Mouse (Mus musculus): ENCODE data around the gene Gng7.
"Not testable (repeated sequence)": the region's sequence is repeated elsewhere in the genome, so short reads cannot be mapped to it uniquely, and the experiment has no call there.

The Gng7 gene

DNA sequence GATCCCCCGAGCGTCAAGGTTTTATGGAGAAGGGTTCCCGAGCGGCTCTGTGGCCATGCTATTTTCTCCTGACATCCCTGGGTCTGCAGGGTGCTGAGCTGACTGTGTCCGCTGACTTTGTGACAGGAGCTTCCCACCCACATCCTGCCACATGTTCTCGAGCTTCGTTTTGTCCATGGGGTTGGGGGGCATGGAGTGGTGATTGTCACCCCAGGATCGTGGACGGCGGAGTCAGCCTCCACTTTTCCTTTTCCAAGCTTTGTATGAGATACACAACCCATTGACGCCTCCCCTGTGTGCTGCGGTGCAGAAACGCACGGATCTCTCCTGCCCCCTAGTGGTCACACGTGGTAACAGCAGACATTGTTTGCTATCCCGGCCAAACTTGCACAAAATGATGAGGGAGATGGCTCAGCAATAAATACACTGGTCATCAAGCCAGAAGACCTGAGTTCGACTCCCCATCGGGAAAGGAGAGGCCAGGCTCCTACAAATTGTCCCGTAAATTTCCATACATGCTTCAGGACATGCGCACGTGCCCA lies 19.6 kb downstream of the Gng7 start:
- DNase-seq (ENCODE audit: low spot score): peak; percentile 79

DNA sequence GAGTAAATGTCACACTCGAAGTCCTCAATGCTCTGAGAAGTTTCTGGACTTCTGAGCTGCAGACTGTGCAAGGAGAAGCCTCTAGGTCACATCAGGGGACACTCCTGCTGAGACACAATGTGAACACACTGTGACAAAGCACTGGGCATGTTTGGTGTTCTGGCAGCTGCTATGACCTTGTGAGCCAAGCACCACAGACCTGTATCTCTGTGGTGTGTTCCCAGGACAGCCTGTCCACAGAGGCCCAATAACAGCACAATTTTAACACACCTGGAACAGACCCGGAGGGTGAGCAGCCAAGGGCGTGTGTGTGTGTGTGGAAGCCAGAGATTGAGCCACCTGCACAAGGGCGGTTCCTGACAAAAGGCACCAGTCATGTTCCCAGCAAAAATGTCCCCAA lies 20.1 kb downstream of the Gng7 start:
- DNase-seq (ENCODE audit: low spot score): no peak

DNA sequence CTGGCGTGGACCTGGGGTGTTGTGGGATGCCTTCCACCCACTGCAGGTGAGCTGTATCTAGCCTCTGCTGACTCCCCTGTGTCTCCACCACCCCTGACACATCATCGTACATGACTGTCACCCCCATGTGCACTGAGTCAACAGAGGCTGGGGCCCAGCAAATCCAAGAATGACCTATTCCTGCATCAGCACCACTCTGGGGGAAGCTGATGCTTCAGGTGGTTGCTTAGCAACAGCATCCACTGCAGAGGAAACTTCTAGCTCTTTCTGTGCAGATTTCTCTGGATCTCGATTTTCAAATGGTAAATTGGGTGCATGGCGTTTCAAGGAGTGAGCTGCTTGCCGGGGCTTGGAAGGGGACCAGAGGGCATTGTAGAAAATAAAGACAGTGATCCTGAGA lies 21.5 kb downstream of the Gng7 start:
- DNase-seq (ENCODE audit: low spot score): no peak

DNA sequence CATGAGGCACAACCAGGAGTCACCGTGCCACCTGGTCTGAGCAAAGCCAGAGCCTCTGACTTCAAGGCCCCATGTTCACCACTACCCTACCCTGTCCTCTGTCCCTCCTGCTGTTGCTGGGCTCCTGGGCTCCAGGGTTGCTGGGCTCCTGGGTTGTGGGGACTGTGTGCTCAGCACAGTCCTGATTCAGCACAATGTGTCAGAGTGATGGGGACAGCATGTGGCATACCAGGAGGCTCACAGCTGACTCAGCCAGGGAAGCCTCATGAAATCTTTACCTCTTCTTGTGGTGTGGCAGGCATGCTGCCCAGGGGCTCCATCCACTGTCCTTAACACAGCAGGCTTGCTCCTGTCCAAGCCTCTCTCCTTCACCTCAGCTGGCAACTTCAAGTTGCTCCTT lies 22.8 kb downstream of the Gng7 start:
- DNase-seq (ENCODE audit: low spot score): no peak

DNA sequence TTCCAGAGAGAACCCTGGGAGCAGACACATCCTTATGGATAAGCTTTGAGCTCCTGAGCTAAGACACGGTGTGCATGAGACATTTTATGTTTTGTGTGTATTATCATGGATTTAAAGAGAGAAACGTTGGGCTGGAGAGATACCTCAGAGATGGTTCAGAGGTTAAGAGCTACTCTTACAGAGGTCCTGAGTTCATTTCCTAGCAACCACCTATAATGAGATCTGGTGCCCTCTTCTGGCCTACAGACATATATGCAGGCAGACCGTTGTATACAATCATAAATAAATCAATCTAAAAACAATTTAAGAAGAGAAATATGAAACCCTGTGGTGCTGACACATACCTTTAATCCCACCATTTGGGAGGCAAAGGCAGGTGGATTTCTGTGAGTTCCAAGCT lies 23.7 kb downstream of the Gng7 start:
- no peak for DNase-seq (ENCODE audit: low spot score)

DNA sequence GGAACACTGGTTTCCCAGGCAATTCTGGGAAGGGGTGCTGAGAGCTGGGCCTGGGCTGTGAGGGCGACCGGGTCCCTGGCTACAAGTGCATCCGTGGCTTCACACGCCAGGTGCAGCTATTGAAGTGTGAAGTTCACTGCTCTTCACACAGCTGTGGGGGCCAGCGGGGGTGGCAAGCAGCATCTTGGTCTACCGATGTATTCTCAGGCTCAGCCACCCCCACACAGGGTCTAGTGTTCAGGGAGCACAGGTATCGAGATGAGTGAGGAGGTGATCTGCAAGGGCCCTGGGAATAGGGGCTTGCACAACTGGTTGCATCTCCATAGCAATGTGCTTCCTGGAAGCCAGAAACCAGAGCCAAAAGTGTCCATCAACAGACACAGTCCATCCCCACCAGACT lies 24.3 kb downstream of the Gng7 start:
- DNase-seq (ENCODE audit: low spot score): no peak

DNA sequence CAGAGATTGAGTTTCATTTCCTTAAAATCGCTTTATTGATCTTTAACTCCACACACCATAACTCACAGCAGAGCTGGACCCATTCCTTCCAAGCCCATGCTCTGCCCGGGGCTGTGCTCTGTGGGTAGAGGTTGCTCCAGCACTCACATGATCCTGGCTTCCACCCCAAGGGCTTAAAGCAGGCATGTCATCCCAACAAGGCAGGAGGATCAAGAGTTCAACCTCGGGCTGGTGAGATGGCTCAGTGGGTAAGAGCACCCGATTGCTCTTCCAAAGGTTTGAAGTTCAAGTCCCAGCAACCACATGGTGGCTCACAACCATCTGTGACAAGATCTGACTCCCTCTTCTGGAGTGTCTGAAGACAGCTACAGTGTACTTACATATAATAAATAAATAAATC lies 24.9 kb downstream of the Gng7 start:
- not testable (repeated sequence) for DNase-seq (ENCODE audit: low spot score)

DNA sequence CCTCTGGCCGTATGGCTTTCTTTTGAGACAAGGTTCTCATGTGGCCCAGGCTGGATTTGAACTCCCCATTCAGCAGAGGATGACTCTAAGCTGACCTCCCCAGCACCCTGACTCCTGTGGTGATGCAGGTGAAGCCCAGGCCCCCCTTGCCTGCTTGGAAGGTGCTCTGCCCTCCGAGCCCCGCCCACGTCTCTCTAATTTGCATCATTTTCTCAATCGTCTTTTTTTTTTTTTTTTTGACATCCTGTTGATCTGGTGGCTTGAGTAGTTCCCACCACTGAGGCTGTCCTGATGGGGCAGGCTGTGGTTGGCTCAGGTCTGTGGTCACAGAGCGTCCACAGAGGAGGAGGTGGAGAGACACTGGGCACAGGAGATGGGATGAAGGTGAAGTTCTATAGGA lies 25.3 kb downstream of the Gng7 start:
- DNase-seq (ENCODE audit: low spot score): no peak

DNA sequence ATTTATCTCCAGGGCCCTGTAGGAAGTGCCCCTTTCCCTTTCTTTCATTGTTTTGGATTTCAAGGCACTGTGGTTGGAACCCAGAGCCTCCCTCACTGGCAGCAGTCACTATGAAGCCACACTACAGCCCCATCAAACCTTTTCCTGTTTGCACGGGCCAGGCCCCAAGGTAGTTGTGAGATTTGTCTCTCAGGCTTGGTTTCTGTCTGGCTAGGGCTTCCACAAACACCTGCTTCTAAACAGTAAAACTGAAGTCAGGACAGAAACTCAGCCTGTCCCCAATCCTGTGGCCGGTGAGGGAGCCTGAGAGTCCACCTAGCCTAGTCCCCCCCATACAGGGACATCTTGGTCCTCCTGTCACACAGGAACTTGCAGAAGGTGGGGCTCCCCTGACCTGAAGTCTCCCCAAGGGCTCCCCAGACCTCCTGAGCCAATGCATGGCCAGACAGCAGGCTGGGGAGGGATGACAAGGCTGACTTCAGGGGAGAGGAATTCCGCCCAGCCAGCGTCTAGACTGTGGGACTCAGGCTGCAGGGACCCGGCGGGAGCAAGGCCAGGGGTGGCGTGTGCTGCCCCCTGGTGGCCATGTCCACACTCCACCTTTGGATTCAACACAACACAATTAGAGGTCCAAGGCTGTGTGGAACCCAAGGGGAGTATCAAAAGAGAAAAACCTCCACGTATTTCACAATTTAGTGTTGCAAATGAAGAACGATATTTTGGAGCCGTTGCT lies 26.9 kb downstream of the Gng7 start:
- DNase-seq (ENCODE audit: low spot score): no peak

DNA sequence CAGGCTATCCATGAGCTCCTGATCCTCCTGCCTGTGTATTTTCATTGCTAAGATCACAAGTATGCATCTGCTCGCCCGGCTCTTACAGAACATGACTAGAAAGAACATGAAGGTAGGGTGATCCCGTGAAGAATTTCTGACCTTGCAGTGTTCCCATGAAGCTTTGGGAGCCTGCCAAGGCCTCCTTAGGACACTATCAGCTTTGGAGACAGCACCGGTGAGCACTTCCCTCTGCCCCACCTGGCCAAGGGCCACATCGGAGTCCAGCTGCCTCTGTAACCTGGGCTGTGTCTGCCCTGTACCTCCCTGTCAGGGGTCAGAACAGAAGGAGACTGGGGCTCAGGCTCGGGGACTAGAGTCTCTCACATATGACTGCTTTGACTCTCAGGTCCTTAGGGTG lies 28.0 kb downstream of the Gng7 start:
- DNase-seq (ENCODE audit: low spot score): no peak

DNA sequence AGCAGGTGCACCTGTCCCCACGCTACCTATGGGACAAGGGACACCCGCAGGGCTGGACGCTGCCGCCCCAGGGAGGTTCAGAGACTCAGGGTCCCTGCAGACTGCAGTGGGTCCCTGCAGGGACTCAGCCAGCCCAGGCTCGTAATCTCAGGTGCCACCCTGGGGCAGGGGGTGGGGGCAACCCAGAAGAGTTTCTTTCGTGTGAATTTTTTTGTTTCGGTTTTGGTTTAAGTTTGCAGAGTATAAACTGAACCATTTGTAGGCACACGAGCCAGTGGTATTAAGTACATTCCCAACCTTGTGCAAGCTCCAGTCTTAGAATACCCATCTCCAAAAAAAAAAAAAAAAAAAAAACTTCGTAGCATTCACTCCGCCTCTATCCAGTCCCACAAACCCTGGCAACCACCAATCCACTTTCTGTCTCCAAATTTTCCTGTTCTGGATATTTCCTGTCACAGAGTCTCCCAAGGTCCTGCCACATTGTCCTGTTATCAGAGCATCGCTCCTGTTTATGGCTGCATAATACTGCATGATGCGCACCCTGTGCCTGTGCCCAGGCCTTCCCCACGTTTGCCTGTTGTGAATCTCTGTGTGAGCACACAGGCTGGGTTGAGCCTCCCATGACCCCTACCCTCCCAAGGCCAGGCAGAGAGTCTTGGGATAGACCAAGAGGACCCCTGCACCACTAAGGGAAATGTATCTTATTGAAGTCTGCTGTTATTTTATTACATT lies 28.6 kb downstream of the Gng7 start:
- no peak for DNase-seq (ENCODE audit: low spot score)

DNA sequence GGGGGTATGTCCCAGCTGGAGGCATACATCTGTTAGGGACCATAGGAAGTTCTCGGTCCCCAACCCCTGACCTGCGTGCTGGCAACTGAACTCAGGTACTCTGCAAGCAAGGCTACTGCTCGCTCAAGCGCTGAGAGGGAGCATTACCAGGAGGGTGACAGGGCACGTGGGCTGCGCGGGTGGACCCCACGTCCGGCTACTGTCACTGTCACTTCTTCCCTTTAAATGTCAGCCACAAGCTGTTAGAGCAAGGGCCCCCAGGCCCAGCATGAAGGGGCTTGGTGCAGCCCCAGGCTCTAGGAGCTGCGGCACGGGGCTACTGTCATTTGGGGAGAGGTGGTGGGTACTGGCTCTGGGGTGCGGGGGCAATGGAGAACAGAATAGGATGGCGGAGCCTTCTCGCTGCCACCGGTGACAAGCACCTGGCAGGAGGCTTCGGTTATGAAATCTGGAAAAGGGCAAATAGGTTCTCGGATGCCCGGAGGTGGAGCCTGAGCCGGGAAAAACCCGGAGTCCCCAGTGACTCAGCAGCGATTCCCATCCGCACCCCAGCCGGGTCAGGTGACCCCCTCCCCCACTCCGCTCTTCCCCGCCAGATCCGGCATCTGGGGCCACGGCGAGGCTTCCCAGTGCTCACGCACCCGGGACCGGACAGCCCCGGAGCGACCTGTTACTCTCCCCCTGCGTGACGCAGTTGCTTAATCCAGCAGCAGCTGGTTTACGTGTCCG lies 29.3 kb downstream of the Gng7 start:
- DNase-seq (ENCODE audit: low spot score): no peak

DNA sequence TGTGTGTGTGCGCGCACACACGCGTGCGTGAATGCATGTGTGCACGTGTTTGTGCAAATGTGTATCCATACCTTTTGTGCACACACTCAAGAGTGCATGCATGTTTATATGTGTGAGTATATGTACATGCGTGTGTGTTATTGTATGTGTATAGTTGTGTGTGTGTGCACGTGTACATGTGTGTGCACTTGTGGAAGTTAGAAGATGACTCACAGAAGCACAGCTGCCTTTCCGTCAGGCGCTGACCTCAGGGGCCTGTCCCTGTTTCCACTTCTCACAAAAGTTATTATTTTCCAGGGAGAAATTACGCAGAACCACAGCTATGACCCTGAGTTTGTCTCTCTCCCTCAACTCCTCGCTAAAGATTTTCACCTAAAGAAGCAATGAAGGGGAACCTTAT lies 30.5 kb downstream of the Gng7 start:
- DNase-seq (ENCODE audit: low spot score): no peak

DNA sequence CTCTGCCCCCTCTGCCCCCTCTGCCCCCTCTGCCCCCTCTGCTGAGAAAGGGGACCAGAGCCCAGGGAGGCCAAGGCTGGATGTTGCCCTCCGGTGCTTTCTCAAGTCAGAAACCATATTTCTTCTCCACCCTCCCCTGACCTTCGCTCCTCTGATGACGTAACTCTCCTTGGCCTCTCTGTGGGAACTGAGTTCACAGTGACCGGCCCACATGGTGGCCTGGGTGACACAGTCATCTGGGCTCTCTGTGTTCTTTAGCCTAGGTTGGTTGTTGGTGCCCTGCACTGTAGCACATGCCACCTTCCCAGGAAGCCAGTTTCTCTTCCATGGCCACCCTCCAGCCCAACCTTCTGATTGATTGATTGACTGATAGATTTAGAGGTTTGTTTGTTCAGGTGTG lies 32.4 kb downstream of the Gng7 start:
- no peak for DNase-seq (ENCODE audit: low spot score)

DNA sequence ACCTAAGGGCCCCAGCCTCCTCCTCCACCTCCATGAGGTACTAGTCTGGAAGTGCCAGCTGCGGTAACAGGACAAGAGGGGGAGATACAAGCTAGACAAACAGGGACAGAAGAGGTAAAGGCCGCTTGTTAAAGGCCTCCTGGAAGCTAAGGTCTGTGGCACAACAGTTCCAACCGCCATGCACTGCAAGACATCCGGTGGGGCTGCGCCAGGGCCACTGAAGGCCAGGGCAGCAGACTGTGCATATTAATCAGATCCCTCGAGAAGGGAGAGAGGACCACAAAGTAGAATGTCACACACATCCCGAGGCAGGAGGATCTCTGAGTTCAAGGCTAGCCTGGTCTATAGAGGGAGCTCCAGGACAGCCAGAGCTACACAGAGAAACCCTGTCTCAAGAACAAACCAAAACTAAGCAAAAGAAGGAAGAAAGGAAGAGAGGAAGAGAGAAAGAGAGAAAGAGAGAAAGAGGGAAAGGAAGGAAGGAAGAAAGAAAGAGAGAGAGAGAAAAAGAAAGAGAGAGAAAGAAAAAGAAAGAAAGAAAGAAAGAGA lies 33.1 kb downstream of the Gng7 start:
- DNase-seq (ENCODE audit: low spot score): no peak

DNA sequence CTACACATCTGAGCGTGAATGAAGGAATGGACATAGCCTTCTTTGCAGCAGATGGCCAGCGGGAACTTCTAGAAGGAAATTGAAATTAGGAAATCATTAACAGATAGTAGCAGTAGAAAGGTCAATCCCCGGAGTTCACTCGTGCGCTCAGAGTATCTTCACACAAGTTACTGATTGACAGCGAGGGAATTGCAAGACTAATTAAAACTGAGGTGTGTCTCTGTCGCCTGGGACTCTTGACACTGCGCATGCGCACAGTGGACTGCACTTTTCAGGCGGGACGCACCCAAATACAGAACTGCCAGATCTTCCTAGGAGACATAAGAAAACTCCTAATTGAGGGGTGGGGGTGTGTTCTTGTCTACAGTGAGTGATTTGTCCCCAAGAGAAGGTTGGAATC lies 39.3 kb downstream of the Gng7 start:
- no peak for DNase-seq (ENCODE audit: low spot score)

DNA sequence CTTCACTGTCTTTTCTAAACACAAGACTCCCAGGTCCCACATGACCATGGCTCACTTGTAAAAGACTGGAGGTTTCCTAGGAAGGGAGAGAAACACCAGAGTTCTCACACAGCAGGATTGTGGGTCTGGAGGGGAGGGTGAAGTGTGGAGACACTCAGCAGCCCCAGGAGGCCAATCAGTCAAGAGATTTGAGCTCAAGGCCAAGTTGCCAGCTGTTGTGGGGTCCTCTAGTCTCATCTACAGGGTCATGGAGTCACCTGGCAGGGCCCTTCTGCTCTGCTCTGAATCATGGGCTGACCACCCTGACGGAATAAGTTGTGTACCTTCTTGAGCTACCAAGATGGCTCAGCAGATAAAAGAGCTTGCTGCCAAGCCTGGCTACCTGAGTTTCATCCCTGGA lies 41.0 kb downstream of the Gng7 start:
- DNase-seq (ENCODE audit: low spot score): no peak

DNA sequence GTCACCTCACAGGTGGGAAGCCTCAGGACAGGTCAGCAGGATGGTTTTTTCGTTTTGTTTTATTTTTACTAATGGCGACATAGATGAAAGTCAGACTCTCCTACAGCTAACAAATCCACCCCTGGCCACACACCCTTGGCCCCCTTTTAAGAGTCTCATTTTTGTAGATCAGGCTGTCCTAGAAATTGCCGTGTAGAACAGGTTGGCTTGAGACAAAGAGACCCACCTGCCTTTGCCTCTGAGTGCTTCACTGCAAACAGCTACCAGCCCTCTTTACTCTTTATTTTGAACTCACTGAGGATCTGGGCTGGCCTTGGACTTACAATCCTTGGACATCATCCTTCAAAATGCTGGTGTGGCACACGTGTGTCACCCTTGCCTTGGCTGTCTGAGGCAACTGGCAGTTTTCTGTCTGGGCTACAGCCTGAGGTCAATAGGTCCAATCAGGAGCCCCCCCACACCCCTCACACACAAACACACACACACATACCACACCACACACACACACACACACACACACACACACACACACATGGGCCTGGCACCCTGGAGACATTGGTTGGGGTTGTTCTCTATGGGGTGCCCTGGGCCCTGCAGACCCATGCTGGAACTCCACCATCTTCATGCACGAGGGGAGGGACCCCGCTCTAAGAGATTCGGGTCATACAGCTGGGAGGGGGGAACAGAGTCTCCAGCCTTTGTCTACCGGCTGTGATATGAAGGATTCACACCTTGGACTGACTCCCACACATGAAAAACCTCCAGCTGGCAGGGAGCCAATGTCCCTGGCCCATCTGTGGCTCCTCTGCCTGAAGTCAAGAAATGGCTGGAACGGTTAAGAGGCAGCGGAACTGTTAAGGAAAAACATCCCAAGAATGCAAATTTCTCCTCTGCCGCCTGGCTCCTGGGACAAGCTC lies 42.4 kb downstream of the Gng7 start:
- no peak for DNase-seq (ENCODE audit: low spot score)

DNA sequence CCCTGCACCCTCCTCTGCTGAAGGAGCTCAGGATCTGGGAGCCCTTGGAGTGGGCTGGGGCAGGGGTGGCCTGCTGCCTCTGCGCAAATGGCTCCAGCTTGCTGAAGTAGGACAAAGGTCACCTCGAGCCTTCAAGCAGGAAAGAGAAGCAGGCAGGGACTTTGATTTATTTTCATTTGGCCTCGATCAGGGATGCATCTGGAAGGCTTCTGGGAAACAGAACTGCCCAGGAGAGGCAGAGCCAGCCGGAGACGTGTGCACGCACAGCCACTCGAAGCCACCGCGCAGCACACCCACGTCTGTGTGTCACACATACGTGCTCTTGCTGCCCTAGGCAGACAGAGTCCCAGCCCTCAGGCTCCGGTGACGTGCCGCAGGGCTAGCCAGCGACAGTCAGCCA lies 43.2 kb downstream of the Gng7 start:
- no peak for DNase-seq (ENCODE audit: low spot score)

DNA sequence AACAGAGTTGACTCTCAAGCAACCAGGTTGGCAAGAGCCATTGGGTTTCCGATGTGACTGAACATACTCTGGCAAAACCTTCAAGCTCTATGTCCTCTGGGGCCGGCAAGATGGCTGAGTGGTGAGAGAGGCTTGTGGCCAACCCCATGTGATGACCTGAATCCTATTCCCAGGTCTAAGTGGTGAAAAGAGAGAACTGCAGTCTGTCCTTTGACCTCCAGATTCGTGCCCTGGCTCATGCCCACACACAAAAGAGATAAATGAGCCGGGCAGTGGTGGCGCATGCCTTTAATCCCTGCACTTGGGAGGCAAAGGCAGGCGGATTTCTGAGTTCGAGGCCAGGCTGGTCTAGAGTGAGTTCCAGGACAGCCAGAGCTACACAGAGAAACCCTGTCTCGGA lies 44.6 kb downstream of the Gng7 start:
- no peak for DNase-seq (ENCODE audit: low spot score)

DNA sequence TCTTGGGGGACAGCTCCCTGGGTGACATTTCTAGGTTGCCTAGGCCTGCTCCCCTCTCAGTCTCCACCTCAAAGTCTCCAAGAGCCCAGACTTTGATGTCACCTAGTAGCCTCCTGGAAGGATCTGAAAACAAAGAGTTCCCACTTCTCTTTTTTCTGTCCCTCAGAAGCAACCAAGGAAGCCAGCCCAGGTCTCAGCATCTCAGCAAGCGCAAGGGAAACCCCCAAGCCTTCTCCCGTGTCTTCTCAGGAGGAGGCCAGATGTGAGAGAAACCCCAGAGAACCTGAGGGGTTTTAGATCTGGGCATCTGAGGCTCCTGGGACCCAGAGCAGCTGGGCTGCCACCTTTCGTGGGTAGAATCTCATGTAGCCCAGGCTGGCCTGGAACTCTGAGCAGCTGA lies 45.4 kb downstream of the Gng7 start:
- no peak for DNase-seq (ENCODE audit: low spot score)

DNA sequence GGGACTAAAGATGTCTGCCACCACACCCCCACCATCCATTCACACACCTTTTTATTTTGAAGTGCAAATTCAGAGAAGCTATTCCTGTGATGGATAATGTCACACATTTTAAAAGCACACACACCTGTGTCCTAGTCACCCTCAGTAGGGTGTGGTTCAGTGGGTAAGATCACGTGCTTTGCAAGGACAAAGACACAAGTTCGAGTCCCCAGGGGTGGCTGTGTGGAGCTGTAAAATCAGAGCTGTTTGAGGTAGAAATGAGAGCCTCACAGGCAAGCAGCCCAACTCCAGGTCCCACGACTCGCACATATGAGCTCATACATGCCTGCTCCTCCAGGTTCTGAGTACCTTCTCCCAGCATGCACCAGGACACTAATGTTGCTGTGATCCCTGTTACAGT lies 46.6 kb downstream of the Gng7 start:
- no peak for DNase-seq (ENCODE audit: low spot score)
